Mouse (Mus musculus) liver, embryonic 11.5 days (tissue): ENCODE results near the gene Snrpd3. TPM values are rescaled to one million over a fixed set of nuclear protein-coding genes. Genes with fewer than 3 reads are reported as not detected.

Experiments
- ATAC-seq: fragments of 200-750 bp; cut with Nextera tagmentation; replicated peaks from 2 replicates; pipeline ENCODE4 v1.8.0; 2017; ENCODE audit warnings: moderate number of reproducible peaks, mild to moderate bottlenecking, moderate TSS enrichment, moderate library complexity; ENCODE audit not compliant: low FRiP score
- DNase-seq: peaks from one replicate; pipeline ENCODE4 v3.0.0-alpha.2; 2017; ENCODE audit warnings: low spot score
- H3K27ac ChIP-seq: fragments of 300-500 bp; sonication (generic); 2 replicates; pipeline ENCODE4 v1.5.1; 2014; ENCODE audit warnings: mild to moderate bottlenecking, low read depth, low read length, control low read depth
- H3K27me3 ChIP-seq: fragments of 300-500 bp; sonication (generic); replicated peaks from 2 replicates; pipeline ENCODE4 v1.6.1; 2014; ENCODE audit warnings: low read length, mixed read lengths; ENCODE audit not compliant: control insufficient read depth, insufficient read depth
- H3K36me3 ChIP-seq: fragments of 300-500 bp; sonication (generic); 2 replicates; pipeline ENCODE4 v1.6.1; 2014; ENCODE audit warnings: mild to moderate bottlenecking, low read length, moderate library complexity, mixed read lengths; ENCODE audit not compliant: control insufficient read depth, insufficient read depth
- H3K4me1 ChIP-seq: fragments of 300-500 bp; sonication (generic); replicated peaks from 2 replicates; pipeline ENCODE4 v1.6.1; 2014; ENCODE audit warnings: low read length, mixed read lengths; ENCODE audit not compliant: control insufficient read depth, insufficient read depth
- H3K4me2 ChIP-seq: fragments of 300-500 bp; sonication (generic); 2 replicates; pipeline ENCODE4 v1.6.1; 2014; ENCODE audit warnings: mild to moderate bottlenecking, control low read depth, moderate library complexity
- H3K4me3 ChIP-seq: fragments of 300-500 bp; sonication (generic); 2 replicates; pipeline ENCODE4 v1.5.1; 2014; ENCODE audit warnings: low read depth, low read length, control low read depth
- H3K9ac ChIP-seq: fragments of 300-500 bp; sonication (generic); 2 replicates; pipeline ENCODE4 v1.6.1; 2014; ENCODE audit warnings: low read depth, low read length, control low read depth
- H3K9me3 ChIP-seq: fragments of 300-500 bp; sonication (generic); 2 replicates; pipeline ENCODE4 v1.6.1; 2016; ENCODE audit warnings: low read length, inconsistent platforms, mixed read lengths; ENCODE audit not compliant: control insufficient read depth
- WGBS: fragments of 180-500 bp; shearing (Covaris S2); extraction: QIAGEN DNeasy Blood & Tissue Kit; methylation state at CpG from one replicate; pipeline ENCODE4 v1.1.7; 2014; 5-methylcytosine and 5-hydroxymethylcytosine counted together
- polyA plus RNA-seq: library from polyadenylated mRNA; unstranded; fragments of >200 nt; fragmentation: Nextera tagmentation; extraction: Ambion mirVana; gene quantifications from 2 replicates; pipeline ENCODE4 v1.2.1, GENCODE M21; 2014

Snrpd3 gene
- polyA plus RNA-seq, 1 experiment from 2014 or later, result 328 TPM

GRCm38 (mm10) chr10:75482919-75483483 lies 34.4 kb upstream of the Snrpd3 start:
- no peaks in the 10 kb centered on the region for H3K27me3 ChIP-seq
- no peaks in the 10 kb centered on the region for H3K36me3 ChIP-seq
- no peaks in the 10 kb centered on the region for H3K4me1 ChIP-seq
- DNase-seq, result no peak
- no peak overlapping the region for H3K9ac ChIP-seq
- WGBS, result 85% methylated on average over 11 of the region's 11 CpGs
- H3K9me3 ChIP-seq, result no peaks in the 10 kb centered on the region
- H3K27ac ChIP-seq, result no peak overlapping the region
- H3K4me2 ChIP-seq, result no peak overlapping the region
- ATAC-seq, result no peak
- no peak overlapping the region for H3K4me3 ChIP-seq

- Histone ChIP-seq H3K4me3 (no peak overlapping the region), H3K27me3 (no peaks in the 10 kb centered on the region), H3K4me1 (no peaks in the 10 kb centered on the region), H3K9ac (no peak overlapping the region), H3K4me2 (no peak overlapping the region), H3K27ac (no peak overlapping the region), H3K9me3 (no peaks in the 10 kb centered on the region), H3K36me3 (no peaks in the 10 kb centered on the region)
- DNase-seq (no peak), ATAC-seq (no peak)
- WGBS, result 73% methylated on average over 6 of the region's 6 CpGs
Measured at GRCm38 (mm10) chr10:75484066-75484465, 33.3 kb upstream of the Snrpd3 start.

- no peak for ATAC-seq
- no peaks in the 10 kb centered on the region for H3K9me3 ChIP-seq
- 45% methylated on average over 6 of the region's 6 CpGs for WGBS
Measured at GRCm38 (mm10) chr10:75484767-75485166, 32.6 kb upstream of the Snrpd3 start.

GRCm38 (mm10) chr10:75486086-75486979 lies 31.0 kb upstream of the Snrpd3 start:
- H3K27ac ChIP-seq, result no peak overlapping the region
- no peak overlapping the region for H3K4me3 ChIP-seq
- H3K9me3 ChIP-seq, result no peaks in the 10 kb centered on the region
- H3K4me2 ChIP-seq, result no peak overlapping the region
- H3K9ac ChIP-seq, result no peak overlapping the region
- ATAC-seq (no peak), DNase-seq (peak; percentile 66)
- WGBS, result 50% methylated on average over 9 of the region's 9 CpGs
- no peaks in the 10 kb centered on the region for H3K36me3 ChIP-seq
- H3K4me1 ChIP-seq, result no peaks in the 10 kb centered on the region
- no peaks in the 10 kb centered on the region for H3K27me3 ChIP-seq

More at GRCm38 (mm10) chr10:75484767-75485166, 32.6 kb upstream of the Snrpd3 start:
- no peak overlapping the region for H3K27ac ChIP-seq
- H3K36me3 ChIP-seq, result no peaks in the 10 kb centered on the region
- no peak overlapping the region for H3K4me2 ChIP-seq
- no peaks in the 10 kb centered on the region for H3K27me3 ChIP-seq
- no peak overlapping the region for H3K9ac ChIP-seq
- DNase-seq, result no peak
- no peak overlapping the region for H3K4me3 ChIP-seq
- H3K4me1 ChIP-seq, result no peaks in the 10 kb centered on the region

- Histone ChIP-seq H3K9ac (no peak overlapping the region), H3K36me3 (no peaks in the 10 kb centered on the region), H3K4me1 (no peaks in the 10 kb centered on the region), H3K27ac (no peak overlapping the region), H3K4me2 (no peak overlapping the region), H3K4me3 (no peak overlapping the region), H3K27me3 (no peaks in the 10 kb centered on the region), H3K9me3 (no peaks in the 10 kb centered on the region)
- 63% methylated on average over 3 of the region's 3 CpGs for WGBS
- DNase-seq, result no peak
- no peak for ATAC-seq
Measured at GRCm38 (mm10) chr10:75487131-75487530, 30.2 kb upstream of the Snrpd3 start.

- DNase-seq, result no peak
- Histone ChIP-seq H3K27me3 (no peaks in the 10 kb centered on the region), H3K27ac (no peak overlapping the region), H3K4me2 (no peak overlapping the region), H3K36me3 (no peaks in the 10 kb centered on the region), H3K4me3 (no peak overlapping the region), H3K9me3 (no peaks in the 10 kb centered on the region), H3K9ac (no peak overlapping the region), H3K4me1 (no peaks in the 10 kb centered on the region)
- WGBS, result 62% methylated on average over 2 of the region's 2 CpGs
- no peak for ATAC-seq
Measured at GRCm38 (mm10) chr10:75489522-75489921, 27.8 kb upstream of the Snrpd3 start.

GRCm38 (mm10) chr10:75490731-75491130 lies 26.6 kb upstream of the Snrpd3 start:
- H3K27ac ChIP-seq, result no peak overlapping the region
- 85% methylated on average over 2 of the region's 2 CpGs for WGBS
- no peaks in the 10 kb centered on the region for H3K27me3 ChIP-seq
- DNase-seq, result no peak
- H3K9me3 ChIP-seq, result no peaks in the 10 kb centered on the region
- H3K4me3 ChIP-seq, result no peak overlapping the region
- H3K36me3 ChIP-seq, result no peaks in the 10 kb centered on the region
- H3K4me2 ChIP-seq, result no peak overlapping the region
- no peaks in the 10 kb centered on the region for H3K4me1 ChIP-seq
- ATAC-seq, result no peak
- H3K9ac ChIP-seq, result no peak overlapping the region

- Histone ChIP-seq H3K4me2 (no peak overlapping the region), H3K4me3 (no peak overlapping the region), H3K9ac (no peak overlapping the region), H3K4me1 (no peaks in the 10 kb centered on the region), H3K36me3 (no peaks in the 10 kb centered on the region), H3K9me3 (no peaks in the 10 kb centered on the region), H3K27me3 (no peaks in the 10 kb centered on the region), H3K27ac (no peak overlapping the region)
- 69% methylated on average over 3 of the region's 3 CpGs for WGBS
- no peak for ATAC-seq
- DNase-seq, result no peak
Measured at GRCm38 (mm10) chr10:75491234-75491935, 26.0 kb upstream of the Snrpd3 start.
